Mouse (Mus musculus): ENCODE measurements around the gene Sytl3. TPM values are rescaled to one million over a fixed set of nuclear protein-coding genes. Genes with fewer than 3 reads are reported as not detected.

The Sytl3 gene
- polyA plus RNA-seq, 1 experiment from 2014 or later: 0.31 TPM

DNA sequence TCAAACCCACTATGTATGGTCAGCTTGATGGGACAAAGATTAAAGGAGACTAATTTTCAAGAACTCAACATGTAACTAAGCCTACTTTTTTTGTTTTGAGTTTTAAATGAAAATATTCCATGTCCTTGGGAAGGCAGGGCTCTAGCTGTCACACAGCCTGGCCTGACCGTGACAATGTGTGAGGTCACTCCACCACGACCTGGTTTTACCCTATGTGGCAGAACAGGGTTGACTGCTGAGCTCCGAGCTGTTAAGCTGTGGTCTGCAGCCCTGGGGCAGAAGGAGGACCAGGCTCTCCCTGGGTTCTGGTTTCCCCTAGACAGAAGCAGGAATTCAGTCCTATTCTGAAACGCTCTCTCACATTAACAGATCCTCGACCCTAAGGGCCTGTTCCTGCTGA is 108.9 kb downstream of the Sytl3 start:
- no peak overlapping the region for H3K4me2 ChIP-seq
- H3K36me3 ChIP-seq: no peaks in the 10 kb centered on the region
- H3K27ac ChIP-seq: no peak overlapping the region
- no peak overlapping the region for H3K9ac ChIP-seq
- H3K4me1 ChIP-seq: peaks cover 11% of the 10 kb centered on the region
- no peak overlapping the region for H3K4me3 ChIP-seq
- ATAC-seq (ENCODE audit: insufficient number of reproducible peaks, insufficient read depth, low FRiP score, low TSS enrichment, low read depth): no peak
- no peaks in the 10 kb centered on the region for H3K9me3 ChIP-seq
- 37% methylated on average over 5 of the region's 5 CpGs for WGBS
- no peaks in the 10 kb centered on the region for H3K27me3 ChIP-seq

DNA sequence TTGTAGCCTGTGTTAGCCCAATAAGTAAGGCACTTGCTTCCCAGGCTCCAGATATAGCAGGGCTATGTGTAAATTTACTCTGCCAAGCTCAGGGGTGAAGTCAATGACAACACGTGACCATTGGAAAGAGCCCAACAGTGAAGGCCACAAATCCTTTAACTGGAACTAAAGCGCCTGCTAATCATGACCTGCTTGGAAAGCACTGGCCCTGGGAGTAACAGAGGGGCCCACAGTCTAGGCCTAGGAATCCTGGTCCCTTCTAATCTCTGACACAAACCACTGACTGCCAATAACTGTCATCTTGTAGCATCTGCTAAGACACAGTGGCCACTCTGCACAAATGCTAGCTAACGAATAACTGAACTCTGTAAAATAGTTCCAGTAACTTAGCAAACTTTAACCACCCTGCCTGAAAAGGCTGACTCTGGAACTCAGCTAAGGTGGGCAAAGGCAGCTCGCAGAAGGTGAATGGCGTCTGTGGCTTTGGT is 109.5 kb downstream of the Sytl3 start:
- ATAC-seq (ENCODE audit: insufficient number of reproducible peaks, insufficient read depth, low FRiP score, low TSS enrichment, low read depth): no peak
- 86% methylated on average over 5 of the region's 5 CpGs for WGBS
- Histone ChIP-seq H3K36me3 (no peaks in the 10 kb centered on the region), H3K27ac (no peak overlapping the region), H3K4me1 (peaks cover 11% of the 10 kb centered on the region), H3K4me2 (no peak overlapping the region), H3K4me3 (no peak overlapping the region), H3K9ac (no peak overlapping the region), H3K27me3 (no peaks in the 10 kb centered on the region), H3K9me3 (no peaks in the 10 kb centered on the region)

DNA sequence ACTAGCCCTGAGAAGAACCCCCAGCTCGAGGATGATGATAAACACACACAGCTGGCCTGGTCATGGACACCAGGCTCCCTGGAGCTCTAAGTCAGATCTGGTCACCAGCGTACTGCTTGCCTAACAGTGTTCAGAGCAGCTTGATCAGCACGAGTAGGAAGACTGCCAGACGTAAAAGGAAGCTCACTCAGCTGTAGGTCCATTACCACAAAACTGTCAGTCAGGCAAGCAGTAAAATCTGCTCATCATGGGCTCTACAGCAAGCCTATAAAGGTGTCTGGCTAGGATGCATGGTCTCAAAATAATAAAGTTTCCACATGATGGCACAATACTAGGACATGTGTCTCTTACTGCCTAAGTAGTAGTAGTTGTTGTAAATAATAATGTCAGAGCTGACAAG is 110.7 kb downstream of the Sytl3 start:
- H3K4me1 ChIP-seq: peaks cover 11% of the 10 kb centered on the region
- no peak overlapping the region for H3K4me3 ChIP-seq
- no peaks in the 10 kb centered on the region for H3K27me3 ChIP-seq
- no peak for ATAC-seq (ENCODE audit: insufficient number of reproducible peaks, insufficient read depth, low FRiP score, low TSS enrichment, low read depth)
- no peaks in the 10 kb centered on the region for H3K9me3 ChIP-seq
- H3K9ac ChIP-seq: no peak overlapping the region
- no peak overlapping the region for H3K27ac ChIP-seq
- no peaks in the 10 kb centered on the region for H3K36me3 ChIP-seq
- 60% methylated on average over 4 of the region's 4 CpGs for WGBS
- H3K4me2 ChIP-seq: no peak overlapping the region

DNA sequence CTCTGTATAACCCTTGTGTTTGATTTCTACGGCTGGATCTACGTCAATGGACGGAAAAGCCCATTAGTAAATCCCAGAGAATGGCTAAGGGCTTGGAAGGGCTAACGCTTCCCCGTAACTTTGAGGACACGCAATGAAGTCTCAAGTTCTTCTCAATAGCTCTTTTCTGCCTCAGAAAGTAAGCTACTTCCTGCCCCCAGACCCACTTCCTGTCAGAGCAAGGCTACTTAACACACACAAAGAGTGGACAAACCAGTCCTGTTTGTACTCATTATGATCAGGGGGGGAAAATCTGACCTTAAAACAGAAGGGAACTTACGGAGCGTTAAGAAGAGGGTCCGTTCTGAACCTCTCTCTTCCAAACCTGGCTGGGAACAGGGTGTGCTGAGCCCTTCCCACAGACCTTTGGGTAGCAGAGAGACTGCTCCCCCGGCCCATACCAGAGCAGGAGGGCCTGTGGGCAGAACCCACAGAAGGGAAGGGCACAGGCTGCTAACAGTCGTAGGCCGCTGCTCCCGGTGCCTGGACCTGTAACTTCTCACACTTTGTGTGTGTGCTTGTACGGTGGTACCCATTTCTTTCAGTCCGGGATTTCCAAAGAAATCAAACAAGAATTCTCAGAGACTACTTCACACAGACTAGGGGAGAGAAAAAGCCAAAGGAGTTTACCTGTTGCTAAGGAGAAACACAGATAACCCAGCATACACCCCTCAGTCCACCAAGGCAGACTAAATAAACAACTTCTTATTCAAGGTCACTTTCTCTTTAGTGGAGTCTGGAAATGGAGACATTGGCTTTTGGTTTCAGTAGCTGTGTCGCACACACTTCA is 113.0 kb downstream of the Sytl3 start:
- Histone ChIP-seq H3K9ac (no peak overlapping the region), H3K9me3 (no peaks in the 10 kb centered on the region), H3K4me3 (no peak overlapping the region), H3K36me3 (no peaks in the 10 kb centered on the region), H3K4me2 (no peak overlapping the region), H3K27ac (peak overlapping the region; percentile 23), H3K4me1 (peaks cover 5% of the 10 kb centered on the region; the same call in 1 of the 2 replicates), H3K27me3 (no peaks in the 10 kb centered on the region)
- 68% methylated on average over 16 of the region's 16 CpGs for WGBS
- no peak for ATAC-seq (ENCODE audit: insufficient number of reproducible peaks, insufficient read depth, low FRiP score, low TSS enrichment, low read depth)

- Histone ChIP-seq H3K27ac (peak overlapping the region; percentile 23; the same call in 1 of the 2 replicates), H3K4me3 (no peak overlapping the region), H3K4me1 (peaks cover 10% of the 10 kb centered on the region), H3K9me3 (no peaks in the 10 kb centered on the region), H3K4me2 (no peak overlapping the region), H3K27me3 (no peaks in the 10 kb centered on the region), H3K36me3 (no peaks in the 10 kb centered on the region), H3K9ac (no peak overlapping the region)
- WGBS: 67% methylated on average over 5 of the region's 5 CpGs
- no peak for ATAC-seq (ENCODE audit: insufficient number of reproducible peaks, insufficient read depth, low FRiP score, low TSS enrichment, low read depth)
These were observed 113.5 kb downstream of the Sytl3 start for GRCm38 (mm10) chr17:6772490-6772773.

DNA sequence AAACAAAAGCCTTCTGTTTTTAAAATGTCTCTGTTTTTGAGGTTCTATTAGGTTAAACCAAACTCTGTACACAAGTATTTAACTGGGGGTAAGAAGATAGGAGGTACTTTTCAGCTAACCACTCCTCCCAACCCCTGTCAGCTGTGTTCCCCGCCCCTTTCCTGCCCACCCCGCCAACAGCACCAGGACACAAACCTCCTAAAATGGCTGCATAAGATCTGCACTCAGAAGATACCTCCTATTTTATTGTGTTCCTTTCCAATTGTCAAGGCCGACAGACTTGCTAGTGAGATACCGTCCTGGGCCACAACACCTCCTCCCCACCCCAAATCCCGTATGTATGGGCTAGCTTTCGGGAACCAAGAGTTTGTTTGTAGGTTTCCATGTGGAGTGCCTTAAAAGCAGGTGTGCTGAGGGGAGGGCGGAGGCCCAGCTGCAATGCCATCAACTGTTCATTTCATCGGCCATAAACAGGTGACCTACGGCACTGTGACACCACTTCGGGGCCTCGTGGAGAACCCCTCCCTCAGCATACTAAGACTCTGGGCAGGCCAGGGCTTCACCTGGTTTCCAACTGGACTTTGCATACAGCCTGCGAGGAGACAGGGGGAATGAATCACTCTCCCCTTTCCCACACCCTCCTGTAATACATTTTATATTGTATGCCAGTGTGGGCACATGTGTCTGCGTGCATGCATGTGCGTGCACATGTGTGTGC is 114.5 kb downstream of the Sytl3 start:
- H3K4me3 ChIP-seq: no peak overlapping the region
- no peak overlapping the region for H3K9ac ChIP-seq
- no peaks in the 10 kb centered on the region for H3K27me3 ChIP-seq
- no peaks in the 10 kb centered on the region for H3K36me3 ChIP-seq
- peaks cover 10% of the 10 kb centered on the region for H3K4me1 ChIP-seq
- H3K4me2 ChIP-seq: no peak overlapping the region
- H3K27ac ChIP-seq: no peak overlapping the region
- no peak for ATAC-seq (ENCODE audit: insufficient number of reproducible peaks, insufficient read depth, low FRiP score, low TSS enrichment, low read depth)
- no peaks in the 10 kb centered on the region for H3K9me3 ChIP-seq
- WGBS: 88% methylated on average over 14 of the region's 14 CpGs

GRCm38 (mm10) chr17:6775221-6775620 is 116.3 kb downstream of the Sytl3 start:
- H3K27ac ChIP-seq: no peak overlapping the region
- H3K9me3 ChIP-seq: no peaks in the 10 kb centered on the region
- no peak overlapping the region for H3K4me3 ChIP-seq
- H3K4me2 ChIP-seq: no peak overlapping the region
- 73% methylated on average over 9 of the region's 9 CpGs for WGBS
- ATAC-seq (ENCODE audit: insufficient number of reproducible peaks, insufficient read depth, low FRiP score, low TSS enrichment, low read depth): no peak
- peaks cover 11% of the 10 kb centered on the region for H3K27me3 ChIP-seq
- no peaks in the 10 kb centered on the region for H3K36me3 ChIP-seq
- H3K4me1 ChIP-seq: peaks cover 25% of the 10 kb centered on the region
- no peak overlapping the region for H3K9ac ChIP-seq

GRCm38 (mm10) chr17:6775671-6776070 is 116.8 kb downstream of the Sytl3 start:
- Histone ChIP-seq H3K4me2 (no peak overlapping the region), H3K27me3 (peaks cover 16% of the 10 kb centered on the region), H3K36me3 (no peaks in the 10 kb centered on the region), H3K4me3 (no peak overlapping the region), H3K27ac (no peak overlapping the region), H3K4me1 (peaks cover 27% of the 10 kb centered on the region), H3K9me3 (no peaks in the 10 kb centered on the region), H3K9ac (no peak overlapping the region)
- no peak for ATAC-seq (ENCODE audit: insufficient number of reproducible peaks, insufficient read depth, low FRiP score, low TSS enrichment, low read depth)
- WGBS: 67% methylated on average over 4 of the region's 4 CpGs

DNA sequence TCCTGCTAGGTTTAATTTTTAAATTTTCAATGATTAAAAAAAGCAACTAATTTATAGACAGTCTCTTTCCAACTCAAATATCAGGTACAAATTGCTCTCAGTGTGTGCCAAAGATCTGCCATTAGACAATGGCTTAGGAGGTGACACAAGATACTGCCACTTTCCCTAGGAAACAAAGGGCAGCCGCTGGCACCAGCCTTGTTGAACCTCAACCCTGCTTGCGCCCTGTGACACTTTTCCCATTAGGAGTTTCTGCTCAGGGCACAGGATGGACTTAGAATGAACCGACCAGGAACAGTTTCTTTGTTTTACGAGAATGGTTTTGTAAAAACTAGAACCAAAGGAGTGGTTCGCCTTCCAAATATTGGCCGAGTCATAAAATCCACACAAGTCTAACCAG is 117.2 kb downstream of the Sytl3 start:
- no peak for ATAC-seq (ENCODE audit: insufficient number of reproducible peaks, insufficient read depth, low FRiP score, low TSS enrichment, low read depth)
- Histone ChIP-seq H3K9ac (no peak overlapping the region), H3K4me1 (peaks cover 27% of the 10 kb centered on the region), H3K36me3 (no peaks in the 10 kb centered on the region), H3K27ac (no peak overlapping the region), H3K9me3 (no peaks in the 10 kb centered on the region), H3K27me3 (peaks cover 20% of the 10 kb centered on the region), H3K4me3 (no peak overlapping the region), H3K4me2 (no peak overlapping the region)
- WGBS: 54% methylated on average over 6 of the region's 6 CpGs

DNA sequence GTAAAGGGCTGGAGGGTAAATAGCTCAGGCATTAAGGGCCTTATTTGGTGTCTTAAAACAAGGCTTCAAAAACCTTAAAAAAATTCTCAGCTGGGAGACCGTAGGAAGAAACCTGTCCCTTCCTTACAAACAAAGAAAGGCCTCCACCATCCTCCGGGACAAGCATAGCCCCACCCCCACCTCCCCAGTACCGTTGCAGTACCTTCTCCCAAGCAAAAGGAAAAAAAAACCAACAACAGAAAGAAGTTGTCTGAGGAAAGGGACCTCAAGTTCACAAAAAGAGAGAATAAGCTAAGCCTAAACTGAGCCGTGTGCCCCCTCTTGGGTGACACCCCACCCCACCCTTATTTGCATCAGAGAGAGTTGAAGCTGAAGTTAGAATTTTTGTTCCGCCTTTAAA is 117.7 kb downstream of the Sytl3 start:
- H3K27ac ChIP-seq: no peak overlapping the region
- 34% methylated on average over 5 of the region's 5 CpGs for WGBS
- H3K36me3 ChIP-seq: no peaks in the 10 kb centered on the region
- H3K9me3 ChIP-seq: no peaks in the 10 kb centered on the region
- H3K4me3 ChIP-seq: no peak overlapping the region
- peaks cover 23% of the 10 kb centered on the region for H3K27me3 ChIP-seq
- H3K9ac ChIP-seq: no peak overlapping the region
- H3K4me2 ChIP-seq: no peak overlapping the region
- ATAC-seq (ENCODE audit: insufficient number of reproducible peaks, insufficient read depth, low FRiP score, low TSS enrichment, low read depth): no peak
- H3K4me1 ChIP-seq: peaks cover 27% of the 10 kb centered on the region

- Histone ChIP-seq H3K4me3 (no peak overlapping the region), H3K4me1 (peaks cover 27% of the 10 kb centered on the region), H3K9me3 (no peaks in the 10 kb centered on the region), H3K27me3 (peaks cover 27% of the 10 kb centered on the region), H3K36me3 (no peaks in the 10 kb centered on the region), H3K4me2 (no peak overlapping the region), H3K27ac (no peak overlapping the region), H3K9ac (no peak overlapping the region)
- 64% methylated on average over 6 of the region's 6 CpGs for whole genome bisulfite sequencing
- ATAC-seq (ENCODE audit: insufficient number of reproducible peaks, insufficient read depth, low FRiP score, low TSS enrichment, low read depth): no peak
These were observed 118.2 kb downstream of the Sytl3 start for GRCm38 (mm10) chr17:6777061-6777460.

All from embryonic facial prominence, embryonic 13.5 days (tissue).